Mouse (Mus musculus) intestine, embryonic 14.5 days (tissue): ENCODE data around the gene Cit. TPM values are rescaled to one million over a fixed set of nuclear protein-coding genes. Genes with fewer than 3 reads are reported as not detected.

Experiments
- ATAC-seq: fragments of 200-750 bp; cut with Nextera tagmentation; replicated peaks from 2 replicates; pipeline ENCODE4 v1.8.0; 2017; ENCODE audit warnings: low read depth, moderate number of reproducible peaks, moderate TSS enrichment, moderate library complexity; ENCODE audit not compliant: low FRiP score, low TSS enrichment
- DNase-seq: peaks from one replicate; pipeline ENCODE4 v3.0.0-alpha.2; 2018; ENCODE audit warnings: low spot score
- H3K27ac ChIP-seq: fragments of 300-500 bp; sonication (generic); 2 replicates; pipeline ENCODE4 v1.5.1; 2014; ENCODE audit warnings: low read depth, mild to moderate bottlenecking, control low read depth
- H3K27me3 ChIP-seq: fragments of 300-500 bp; sonication (generic); replicated peaks from 2 replicates; pipeline ENCODE4 v1.6.1; 2014; ENCODE audit warnings: low read length, control low read depth; ENCODE audit not compliant: control insufficient read depth, insufficient read depth
- H3K36me3 ChIP-seq: fragments of 300-500 bp; sonication (generic); 2 replicates; pipeline ENCODE4 v1.6.1; 2014; ENCODE audit warnings: low read length, control low read depth; ENCODE audit not compliant: control insufficient read depth, insufficient read depth
- H3K4me1 ChIP-seq: fragments of 300-500 bp; sonication (generic); replicated peaks from 2 replicates; pipeline ENCODE4 v1.6.1; 2014; ENCODE audit warnings: low read length, control low read depth, mixed read lengths; ENCODE audit not compliant: control insufficient read depth, insufficient read depth
- H3K4me2 ChIP-seq: fragments of 300-500 bp; sonication (generic); 2 replicates; pipeline ENCODE4 v1.6.1; 2014; ENCODE audit warnings: low read length
- H3K4me3 ChIP-seq: fragments of 300-500 bp; sonication (generic); 2 replicates; pipeline ENCODE4 v1.5.1; 2014; ENCODE audit warnings: low read depth, low read length, control low read depth, mixed read lengths
- H3K9ac ChIP-seq: fragments of 300-500 bp; sonication (generic); 2 replicates; pipeline ENCODE4 v1.6.1; 2014; ENCODE audit warnings: mild to moderate bottlenecking, low read length
- H3K9me3 ChIP-seq: fragments of 300-500 bp; sonication (generic); 2 replicates; pipeline ENCODE4 v1.6.1; 2016; ENCODE audit warnings: low read length, control low read depth; ENCODE audit not compliant: control insufficient read depth
- WGBS: fragments of 180-500 bp; shearing (Covaris S2); extraction: QIAGEN DNeasy Blood & Tissue Kit; methylation state at CpG from one replicate; pipeline ENCODE4 v1.1.7; 2014; 5-methylcytosine and 5-hydroxymethylcytosine counted together
- polyA plus RNA-seq: library from polyadenylated mRNA; unstranded; fragments of >200 nt; fragmentation: Nextera tagmentation; extraction: Ambion mirVana; gene quantifications from 2 replicates; pipeline ENCODE4 v1.2.1, GENCODE M21; 2014

The Cit gene
- polyA plus RNA-seq, 1 experiment from 2014 or later: 25.8 TPM

GRCm38 (mm10) chr5:116042241-116042640, 197.2 kb downstream of the Cit start:
- 75% methylated on average over 7 of the region's 7 CpGs for WGBS
- Histone ChIP-seq H3K9me3 (no peaks in the 10 kb centered on the region), H3K36me3 (no peaks in the 10 kb centered on the region), H3K9ac (no peak overlapping the region), H3K27me3 (no peaks in the 10 kb centered on the region), H3K4me2 (no peak overlapping the region), H3K27ac (no peak overlapping the region), H3K4me3 (no peak overlapping the region), H3K4me1 (no peaks in the 10 kb centered on the region)
- no peak for ATAC-seq
- DNase-seq: no peak

GRCm38 (mm10) chr5:116045581-116045980, 200.5 kb downstream of the Cit start:
- ATAC-seq (no peak), DNase-seq (no peak)
- H3K27me3 ChIP-seq: no peaks in the 10 kb centered on the region
- H3K36me3 ChIP-seq: no peaks in the 10 kb centered on the region
- H3K9me3 ChIP-seq: no peaks in the 10 kb centered on the region
- H3K9ac ChIP-seq: no peak overlapping the region
- H3K4me2 ChIP-seq: no peak overlapping the region
- WGBS: 82% methylated on average over 8 of the region's 8 CpGs
- H3K27ac ChIP-seq: no peak overlapping the region
- no peak overlapping the region for H3K4me3 ChIP-seq
- no peaks in the 10 kb centered on the region for H3K4me1 ChIP-seq

GRCm38 (mm10) chr5:116046246-116046645, 201.2 kb downstream of the Cit start:
- Histone ChIP-seq H3K4me3 (no peak overlapping the region), H3K27ac (no peak overlapping the region), H3K27me3 (no peaks in the 10 kb centered on the region), H3K4me1 (no peaks in the 10 kb centered on the region), H3K36me3 (no peaks in the 10 kb centered on the region), H3K9ac (no peak overlapping the region), H3K9me3 (no peaks in the 10 kb centered on the region), H3K4me2 (no peak overlapping the region)
- ATAC-seq: no peak
- 82% methylated on average over 4 of the region's 4 CpGs for WGBS
- DNase-seq: no peak

GRCm38 (mm10) chr5:116048321-116048720, 203.2 kb downstream of the Cit start:
- 94% methylated on average over 3 of the region's 3 CpGs for WGBS
- H3K27ac ChIP-seq: no peak overlapping the region
- H3K27me3 ChIP-seq: no peaks in the 10 kb centered on the region
- H3K4me3 ChIP-seq: no peak overlapping the region
- DNase-seq (no peak), ATAC-seq (no peak)
- H3K4me2 ChIP-seq: no peak overlapping the region
- H3K4me1 ChIP-seq: no peaks in the 10 kb centered on the region
- no peak overlapping the region for H3K9ac ChIP-seq
- H3K9me3 ChIP-seq: no peaks in the 10 kb centered on the region
- no peaks in the 10 kb centered on the region for H3K36me3 ChIP-seq

- Histone ChIP-seq H3K36me3 (no peaks in the 10 kb centered on the region), H3K4me2 (no peak overlapping the region), H3K9me3 (no peaks in the 10 kb centered on the region), H3K9ac (no peak overlapping the region), H3K27me3 (no peaks in the 10 kb centered on the region), H3K4me3 (no peak overlapping the region), H3K27ac (no peak overlapping the region), H3K4me1 (no peaks in the 10 kb centered on the region)
- DNase-seq (no peak), ATAC-seq (no peak)
- 82% methylated on average over 4 of the region's 4 CpGs for WGBS
Observed at GRCm38 (mm10) chr5:116049821-116050220, 204.7 kb downstream of the Cit start.

GRCm38 (mm10) chr5:116052171-116052570, 207.1 kb downstream of the Cit start:
- Histone ChIP-seq H3K9ac (no peak overlapping the region), H3K9me3 (no peaks in the 10 kb centered on the region), H3K36me3 (no peaks in the 10 kb centered on the region), H3K27ac (no peak overlapping the region), H3K4me2 (no peak overlapping the region), H3K27me3 (no peaks in the 10 kb centered on the region), H3K4me1 (no peaks in the 10 kb centered on the region), H3K4me3 (no peak overlapping the region)
- WGBS: 92% methylated on average over 5 of the region's 5 CpGs
- ATAC-seq (no peak), DNase-seq (no peak)

GRCm38 (mm10) chr5:116052826-116053225, 207.7 kb downstream of the Cit start:
- H3K4me2 ChIP-seq: no peak overlapping the region
- no peaks in the 10 kb centered on the region for H3K36me3 ChIP-seq
- WGBS: 71% methylated on average over 6 of the region's 6 CpGs
- H3K4me3 ChIP-seq: no peak overlapping the region
- H3K27me3 ChIP-seq: no peaks in the 10 kb centered on the region
- no peak overlapping the region for H3K9ac ChIP-seq
- no peaks in the 10 kb centered on the region for H3K4me1 ChIP-seq
- H3K27ac ChIP-seq: no peak overlapping the region
- no peaks in the 10 kb centered on the region for H3K9me3 ChIP-seq
- ATAC-seq (no peak), DNase-seq (no peak)

Other genes starting within 250 kb of the Cit start
- 16.3 and 19.5 TPM in 2 replicates for gene Rab35, start 213.4 kb upstream of the Cit start, polyA plus RNA-seq
- 12.1 and 13.6 TPM in 2 replicates for gene Bicdl1, start 113.7 kb upstream of the Cit start, polyA plus RNA-seq
- 52.7 and 60.6 TPM in 2 replicates for gene Prkab1, start 179.2 kb downstream of the Cit start, polyA plus RNA-seq
- gene Tmem233, start 238.0 kb downstream of the Cit start, polyA plus RNA-seq: not detected in 2 replicates